Mouse (Mus musculus): ENCODE results near the gene Lsm14b. TPM values are rescaled to one million over a fixed set of nuclear protein-coding genes. Genes with fewer than 3 reads are reported as not detected.
A peak's percentile ranks its signal among the peaks of the same experiment; 100 is the strongest.

Lsm14b gene
- total and polyA plus RNA-seq, 3 experiments, result 12.2 to 16.5 (median 15.3) TPM

- in situ Hi-C loops (cut with MboI; ENCODE audit: low pct_ligation_motif_present, low pct_unique_long_range_greater_than_20kb, low sequenced_read_pairs) (loop anchor here (5.0 kb wide), 1 partner anchor 126 kb away; no protein-coding TSS in a partner anchor), dilution Hi-C loops (cut with MboI; ENCODE audit: extremely low pct_ligation_motif_present, extremely low pct_unique_long_range_greater_than_20kb, low sequenced_read_pairs) (no loop called here)
- peaks cover 9% of the 10 kb centered on the region for H3K9me3 ChIP-seq (replicated peaks; ENCODE audit: low read length)
- H3K27me3 ChIP-seq (replicated peaks), result no peaks in the 10 kb centered on the region
- peaks cover 17 to 44% of the 10 kb centered on the region in 2 experiments for H3K4me1 ChIP-seq (ENCODE audit: control insufficient read depth in 1 of 2, insufficient read depth in 2 of 2)
- H3K4me3 ChIP-seq (replicated peaks in 1 of 3; ENCODE audit: low read depth in 2 of 3, low read length in 2 of 3, poor library complexity in 1 of 3), result no peak overlapping the region
- no peak for TF ChIP-seq POLR2AphosphoS2 (IDR thresholded peaks at IDR 0.05; ENCODE audit: low read depth, low read length)
- no peak for TF ChIP-seq ZKSCAN1 (IDR thresholded peaks at IDR 0.05; ENCODE audit: borderline replicate concordance, low read depth, low read length)
- TF ChIP-seq JUND (conservative IDR thresholded peaks at IDR 0.05; ENCODE audit: low read depth, low read length), result no peak
- TF ChIP-seq GABPA (IDR thresholded peaks at IDR 0.05; ENCODE audit: insufficient replicate concordance, low read depth, low read length), result no peak
- no peak for TF ChIP-seq MAX (IDR thresholded peaks at IDR 0.05; ENCODE audit: low read length)
- no peak for TF ChIP-seq MYC (IDR thresholded peaks at IDR 0.05; ENCODE audit: low read depth, low read length)
- no peak for TF ChIP-seq MEF2A (IDR thresholded peaks at IDR 0.05; ENCODE audit: borderline replicate concordance, low read depth, low read length)
- TF ChIP-seq CHD1 (IDR thresholded peaks at IDR 0.05; ENCODE audit: low read depth, low read length), result no peak
- TF ChIP-seq HCFC1 (IDR thresholded peaks at IDR 0.05; ENCODE audit: low read depth, low read length), result no peak
- no peak for TF ChIP-seq NRF1 (IDR thresholded peaks at IDR 0.05; ENCODE audit: low read depth, low read length)
- TF ChIP-seq NELFE (IDR thresholded peaks at IDR 0.05; ENCODE audit: low read depth, low read length), result no peak
- TF ChIP-seq TBP (conservative IDR thresholded peaks at IDR 0.05; ENCODE audit: low read depth, low read length), result no peak
- TF ChIP-seq UBTF (IDR thresholded peaks at IDR 0.05; ENCODE audit: low read depth, low read length), result no peak
- TF ChIP-seq TCF12 (IDR thresholded peaks at IDR 0.05; ENCODE audit: low read depth, low read length), result no peak
- no peak for TF ChIP-seq JUN (IDR thresholded peaks at IDR 0.05; ENCODE audit: insufficient read depth, low read depth, low read length)
- TF ChIP-seq KAT2A (IDR thresholded peaks at IDR 0.05; ENCODE audit: insufficient replicate concordance, low read length), result no peak
- no peak for TF ChIP-seq CTCF (conservative IDR thresholded peaks at IDR 0.05 in 1 of 2, IDR thresholded peaks at IDR 0.05 in 1 of 2; ENCODE audit: low read depth in 2 of 2, low read length in 2 of 2)
- TF ChIP-seq SMC3 (IDR thresholded peaks at IDR 0.05; ENCODE audit: low read depth, low read length), result no peak
- H3K27ac ChIP-seq (ENCODE audit: insufficient read depth, low read depth), result no peak overlapping the region
- peaks cover 0 to 26% of the 10 kb centered on the region in 2 experiments for H3K36me3 ChIP-seq (replicated peaks in 1 of 2; ENCODE audit: control insufficient read depth in 1 of 2, insufficient read depth in 1 of 2, low read length in 1 of 2)
- no peak for DNase-seq (ENCODE audit: extremely low read depth)
- no peak overlapping the region for H3K4me2 ChIP-seq (ENCODE audit: insufficient read depth, low read depth, poor library complexity, severe bottlenecking)
- no peak overlapping the region for H3K9ac ChIP-seq (ENCODE audit: insufficient read depth, low read depth)
- no peaks in the 10 kb centered on the region for H3K79me2 ChIP-seq (replicated peaks; ENCODE audit: control insufficient read depth, extremely low read depth, insufficient read depth, poor library complexity, severe bottlenecking)
These were observed 23.3 kb downstream of the Lsm14b start for GRCm38 (mm10) chr2:180047980-180048635.

DNA sequence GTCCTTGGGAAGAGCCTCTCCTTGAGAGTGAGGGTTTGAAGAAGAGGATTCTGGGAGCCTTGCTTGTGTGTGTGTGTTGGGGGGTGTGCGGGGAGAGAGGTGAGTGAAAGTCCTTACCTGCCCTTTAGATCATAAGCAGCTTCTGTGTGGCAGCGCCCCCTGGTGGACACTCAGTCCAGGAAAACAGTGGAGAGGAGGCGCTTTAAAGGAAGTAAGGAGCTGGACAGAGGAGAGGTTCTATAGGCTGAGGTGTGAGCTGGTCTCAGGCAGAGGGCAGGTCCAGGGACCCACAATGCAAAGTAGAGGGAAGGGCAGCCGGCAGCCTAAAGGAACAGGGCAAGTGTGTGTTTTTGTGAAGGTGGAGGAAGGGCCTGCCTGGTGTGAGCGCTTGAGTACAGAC is 26.2 kb downstream of the Lsm14b start:
- no peak for TF ChIP-seq JUND (conservative IDR thresholded peaks at IDR 0.05; ENCODE audit: low read depth, low read length)
- TF ChIP-seq E2F4 (IDR thresholded peaks at IDR 0.05; ENCODE audit: insufficient replicate concordance, low read depth, low read length), result no peak
- no peak for TF ChIP-seq POLR2AphosphoS2 (IDR thresholded peaks at IDR 0.05; ENCODE audit: low read depth, low read length)
- peak; percentile 53; the same call in 1 of the 2 replicates for TF ChIP-seq ELF1 (IDR thresholded peaks at IDR 0.05; ENCODE audit: low read depth, low read length)
- no peak for TF ChIP-seq UBTF (IDR thresholded peaks at IDR 0.05; ENCODE audit: low read depth, low read length)
- TF ChIP-seq CHD2 (IDR thresholded peaks at IDR 0.05; ENCODE audit: low read length), result no peak
- peak; percentile 91 for TF ChIP-seq SMC3 (IDR thresholded peaks at IDR 0.05; ENCODE audit: low read depth, low read length)
- peak; percentile 22 to 92; a peak in 2 of 4 replicates for TF ChIP-seq CTCF (conservative IDR thresholded peaks at IDR 0.05 in 1 of 2, IDR thresholded peaks at IDR 0.05 in 1 of 2; ENCODE audit: low read depth in 2 of 2, low read length in 2 of 2)
- no peak for TF ChIP-seq TBP (conservative IDR thresholded peaks at IDR 0.05; ENCODE audit: low read depth, low read length)
- peak; percentile 67 for TF ChIP-seq RAD21 (IDR thresholded peaks at IDR 0.05; ENCODE audit: low read depth, low read length)
- peaks cover 15 to 50% of the 10 kb centered on the region in 2 experiments for H3K36me3 ChIP-seq (replicated peaks in 1 of 2; ENCODE audit: control insufficient read depth in 1 of 2, insufficient read depth in 1 of 2, low read length in 1 of 2)
- no peaks in the 10 kb centered on the region for H3K79me2 ChIP-seq (replicated peaks; ENCODE audit: control insufficient read depth, extremely low read depth, insufficient read depth, poor library complexity, severe bottlenecking)
- H3K4me3 ChIP-seq (replicated peaks in 1 of 3; ENCODE audit: low read depth in 2 of 3, low read length in 2 of 3, poor library complexity in 1 of 3), result no peak overlapping the region
- H3K27me3 ChIP-seq (replicated peaks), result no peaks in the 10 kb centered on the region
- H3K9me3 ChIP-seq (replicated peaks; ENCODE audit: low read length), result peaks cover 9% of the 10 kb centered on the region
- peaks cover 10 to 35% of the 10 kb centered on the region in 2 experiments; a peak in 3 of 4 replicates for H3K4me1 ChIP-seq (ENCODE audit: control insufficient read depth in 1 of 2, insufficient read depth in 2 of 2)
- in situ Hi-C loops (cut with MboI; ENCODE audit: low pct_ligation_motif_present, low pct_unique_long_range_greater_than_20kb, low sequenced_read_pairs) (no loop called here), dilution Hi-C loops (cut with MboI; ENCODE audit: extremely low pct_ligation_motif_present, extremely low pct_unique_long_range_greater_than_20kb, low sequenced_read_pairs) (loop anchor here (25.0 kb wide), 1 partner anchor 139 kb away; no protein-coding TSS in a partner anchor)
- no peak overlapping the region for H3K27ac ChIP-seq (ENCODE audit: insufficient read depth, low read depth)
- no peak overlapping the region for H3K4me2 ChIP-seq (ENCODE audit: insufficient read depth, low read depth, poor library complexity, severe bottlenecking)
- H3K9ac ChIP-seq (ENCODE audit: insufficient read depth, low read depth), result no peak overlapping the region
- peak; percentile 75 for DNase-seq (ENCODE audit: extremely low read depth)
